19 mouse cellular contexts compared by ENCODE assay signal in genomic region chr8:82346485-82346884, GRCm38 (mm10). TPM values are rescaled to one million over a fixed set of nuclear protein-coding genes. Genes with fewer than 3 reads are reported as not detected.
DNase-seq lines count a peak whose midpoint lies in the region; ATAC-seq lines count a peak whose summit lies in the region.
"Had no signal": no experiment of that assay in that cellular context is flagged by ENCODE, and none has a peak within 500 bp of the region (broad histone marks: within the 10 kb centered on the region; RNA-seq: fewer than 3 reads in every experiment).

No protein-coding gene starts in this region.

- no peaks in the 10 kb centered on the region for H3K9me3 ChIP-seq in heart, embryonic 11.5 days (replicated peaks; ENCODE audit: control insufficient read depth, low read length)
- H3K9me3 ChIP-seq in kidney, embryonic 14.5 days (ENCODE audit: control insufficient read depth, low read length): no peaks in the 10 kb centered on the region
- H3K9me3 ChIP-seq in lung, embryonic 16.5 days (ENCODE audit: control insufficient read depth, low read length): no peaks in the 10 kb centered on the region
- H3K9me3 ChIP-seq: embryonic facial prominence, embryonic 12.5 days; forebrain, embryonic 13.5 days; liver, embryonic 15.5 days; midbrain, embryonic 13.5 days; neural tube, embryonic 13.5 days had no signal

- no peak for ATAC-seq in heart, embryonic 11.5 days (replicated peaks; ENCODE audit: insufficient number of reproducible peaks, low FRiP score, low TSS enrichment)
- peak; percentile 24; the same call in 1 of the 2 replicates for ATAC-seq in kidney, embryonic 14.5 days (ENCODE audit: low FRiP score, low TSS enrichment)
- 0 out of 2 replicates have a peak, but pooled peaks have one; percentile 15 for ATAC-seq in lung, embryonic 16.5 days (ENCODE audit: low read depth)
- ATAC-seq: forebrain, embryonic 13.5 days; midbrain, embryonic 13.5 days had no signal

- H3K27ac ChIP-seq in heart, embryonic 11.5 days (ENCODE audit: low read depth, low read length): 0 out of 2 replicates have a peak overlapping the region, but pooled peaks have one; percentile 46
- H3K27ac ChIP-seq in kidney, embryonic 14.5 days (ENCODE audit: low read depth, low read length): no peak overlapping the region
- H3K27ac ChIP-seq in lung, embryonic 16.5 days (ENCODE audit: low read length): peak overlapping the region; percentile 80
- H3K27ac ChIP-seq: embryonic facial prominence, embryonic 12.5 days; forebrain, embryonic 13.5 days; hindbrain, embryonic 14.5 days; liver, embryonic 15.5 days; midbrain, embryonic 13.5 days; neural tube, embryonic 13.5 days had no signal

- 71% methylated on average over 3 of the region's 3 CpGs for WGBS in heart, embryonic 11.5 days (ENCODE audit: insufficient replicate concordance)
- 63% methylated on average over 3 of the region's 3 CpGs for WGBS in kidney, embryonic 14.5 days
- 62% methylated on average over 3 of the region's 3 CpGs for WGBS in lung, embryonic 16.5 days

- H3K4me3 ChIP-seq in heart, embryonic 11.5 days (ENCODE audit: low read depth, low read length): no peak overlapping the region
- H3K4me3 ChIP-seq in kidney, embryonic 14.5 days (ENCODE audit: low read length): no peak overlapping the region
- H3K4me3 ChIP-seq in lung, embryonic 16.5 days (ENCODE audit: low read length): no peak overlapping the region
- H3K4me3 ChIP-seq: embryonic facial prominence, embryonic 12.5 days; erythroblast, embryonic 14.5 days; forebrain, embryonic 13.5 days; liver, embryonic 15.5 days; midbrain, embryonic 13.5 days; neural tube, embryonic 13.5 days had no signal

- no peak overlapping the region for H3K4me2 ChIP-seq in heart, embryonic 11.5 days
- no peak overlapping the region for H3K4me2 ChIP-seq in kidney, embryonic 14.5 days (replicated peaks; ENCODE audit: low read depth, low read length)
- no peak overlapping the region for H3K4me2 ChIP-seq in lung, embryonic 16.5 days (ENCODE audit: low read depth, low read length)
- H3K4me2 ChIP-seq: embryonic facial prominence, embryonic 12.5 days; forebrain, embryonic 13.5 days; hindbrain, embryonic 14.5 days; liver, embryonic 15.5 days; midbrain, embryonic 13.5 days; neural tube, embryonic 13.5 days had no signal

- no peak for DNase-seq in heart, adult 8-10 months (ENCODE audit: low spot score)
- DNase-seq in kidney, adult 18-20 months: no peak
- no peak for DNase-seq in lung, postnatal 10 days
- DNase-seq in embryo, embryonic 10.5 days (ENCODE audit: low spot score): no peak
- DNase-seq: cerebellum, adult 9-10 months; kidney, postnatal 10 days; thymus, postnatal 36 days had no signal

- H3K27me3 ChIP-seq in heart, embryonic 11.5 days (ENCODE audit: control insufficient read depth, insufficient read depth, low read length): no peaks in the 10 kb centered on the region
- H3K27me3 ChIP-seq in kidney, embryonic 14.5 days (ENCODE audit: control insufficient read depth, insufficient read depth, low read length): no peaks in the 10 kb centered on the region
- H3K27me3 ChIP-seq in lung, embryonic 16.5 days (ENCODE audit: control insufficient read depth, insufficient read depth, low read depth, low read length): no peaks in the 10 kb centered on the region
- H3K27me3 ChIP-seq: CH12.LX; embryonic facial prominence, embryonic 12.5 days; forebrain, embryonic 13.5 days; liver, embryonic 15.5 days; midbrain, embryonic 13.5 days; neural tube, embryonic 13.5 days had no signal

- peaks cover 7% of the 10 kb centered on the region; the same call in 1 of the 2 replicates for H3K4me1 ChIP-seq in heart, embryonic 11.5 days (ENCODE audit: control insufficient read depth, insufficient read depth, low read length)
- H3K4me1 ChIP-seq in kidney, embryonic 14.5 days (ENCODE audit: control insufficient read depth, insufficient read depth, low read length): no peaks in the 10 kb centered on the region
- no peaks in the 10 kb centered on the region; the same call in 1 of the 2 replicates for H3K4me1 ChIP-seq in lung, embryonic 16.5 days (replicated peaks; ENCODE audit: control insufficient read depth, insufficient read depth, low read length)
- H3K4me1 ChIP-seq: embryonic facial prominence, embryonic 12.5 days; forebrain, embryonic 13.5 days; midbrain, embryonic 13.5 days; neural tube, embryonic 13.5 days had no signal

- no peaks in the 10 kb centered on the region for H3K36me3 ChIP-seq in heart, embryonic 11.5 days (ENCODE audit: control insufficient read depth, insufficient read depth, low read length)
- no peaks in the 10 kb centered on the region for H3K36me3 ChIP-seq in kidney, embryonic 14.5 days (ENCODE audit: control insufficient read depth, insufficient read depth, low read length)
- H3K36me3 ChIP-seq in lung, embryonic 16.5 days (ENCODE audit: control insufficient read depth, insufficient read depth, low read length): no peaks in the 10 kb centered on the region
- H3K36me3 ChIP-seq: embryonic facial prominence, embryonic 12.5 days; liver, embryonic 15.5 days; midbrain, embryonic 13.5 days; neural tube, embryonic 13.5 days had no signal

- H3K9ac ChIP-seq in heart, embryonic 11.5 days (ENCODE audit: low read depth, low read length): no peak overlapping the region
- H3K9ac ChIP-seq in kidney, embryonic 14.5 days (ENCODE audit: low read depth, low read length): no peak overlapping the region
- no peak overlapping the region for H3K9ac ChIP-seq in lung, embryonic 16.5 days (ENCODE audit: low read length)
- H3K9ac ChIP-seq: embryonic facial prominence, embryonic 12.5 days; forebrain, embryonic 13.5 days; hindbrain, embryonic 14.5 days; liver, embryonic 15.5 days; midbrain, embryonic 13.5 days; neural tube, embryonic 13.5 days had no signal

RNA-seq across cellular contexts. Expression of gene Il15, which starts 56.5 kb away (rescaled TPM):
- polyA plus RNA-seq in heart, embryonic 11.5 days (2014; fragmentation: Nextera tagmentation; extraction: Ambion mirVana): 24.6 and 27.6 TPM in 2 replicates
- total RNA-seq in heart, adult 8-10 months (2022): 10 to 100 TPM; 42.2 to 51.6 (median 48.0) TPM
- 6.1 and 7.0 TPM in 2 replicates for polyA plus RNA-seq in kidney, embryonic 14.5 days (2014; fragmentation: Nextera tagmentation; extraction: Ambion mirVana)
- polyA plus RNA-seq in lung, embryonic 16.5 days (2015; fragmentation: Nextera tagmentation; extraction: Ambion mirVana): 8.0 and 9.9 TPM in 2 replicates
- total RNA-seq: MEL had no signal
- polyA plus RNA-seq: erythroblast, embryonic 14.5 days had no signal
